Mouse (Mus musculus) bone marrow macrophage, adult 2 months (primary cell): Measurements from ENCODE around the gene Chil4.

Experiments
- CTCF ChIP-seq: IDR thresholded peaks from 2 replicates; pipeline ENCODE4 v1.5.1; 2012; ENCODE audit warnings: low read depth, mild to moderate bottlenecking, low read length, moderate library complexity
- POLR2A ChIP-seq: IDR thresholded peaks from 2 replicates; pipeline ENCODE4 v1.6.1; 2012; ENCODE audit warnings: mild to moderate bottlenecking, low read depth, low read length, borderline replicate concordance

DNA sequence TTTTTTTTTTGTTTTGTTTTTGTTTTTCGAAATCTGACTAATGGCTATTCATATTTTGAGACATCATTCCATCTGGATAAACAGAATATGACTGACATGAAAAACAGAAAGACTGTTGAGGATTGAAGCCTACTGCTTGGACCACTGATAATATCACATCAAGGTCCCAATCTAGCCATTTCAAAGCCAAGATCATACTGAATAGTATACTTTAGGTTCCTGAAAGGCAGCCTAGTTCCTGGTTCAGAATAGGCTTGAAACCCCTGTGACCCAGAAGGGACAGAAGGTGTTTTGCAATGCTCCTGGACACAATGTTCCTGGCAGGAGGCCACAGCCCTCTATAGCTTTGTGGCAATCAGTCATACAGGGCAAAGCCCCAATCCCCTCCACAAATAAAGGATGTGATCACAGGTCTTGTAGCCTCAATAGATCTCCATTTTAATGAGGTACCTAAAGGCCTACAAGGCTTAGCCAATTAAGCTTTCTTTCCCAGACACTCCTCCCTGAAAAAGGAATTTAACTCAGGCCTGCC is 48.7 kb downstream of the Chil4 start:
- TF ChIP-seq CTCF (no peak), POLR2A (no peak)
